Mouse (Mus musculus) frontal cortex, adult 2 months (tissue): ENCODE measurements at regions not wholly inside any gene's neighbourhood (a gene's known extent, or its start where the extent isn't known, plus 50 kb on each side); places are given as distances from the start of the nearest gene placed in this dataset.
"Not testable (repeated sequence)": the region's sequence is repeated elsewhere in the genome, so short reads cannot be mapped to it uniquely, and the experiment has no call there.

Experiments
- DNase-seq, 2 experiments: peaks; one replicate each; pipeline ENCODE4 v3.0.0; 2022; ENCODE audit warnings: low spot score in 1 of 2; ENCODE audit errors: extremely low spot score in 1 of 2

DNA sequence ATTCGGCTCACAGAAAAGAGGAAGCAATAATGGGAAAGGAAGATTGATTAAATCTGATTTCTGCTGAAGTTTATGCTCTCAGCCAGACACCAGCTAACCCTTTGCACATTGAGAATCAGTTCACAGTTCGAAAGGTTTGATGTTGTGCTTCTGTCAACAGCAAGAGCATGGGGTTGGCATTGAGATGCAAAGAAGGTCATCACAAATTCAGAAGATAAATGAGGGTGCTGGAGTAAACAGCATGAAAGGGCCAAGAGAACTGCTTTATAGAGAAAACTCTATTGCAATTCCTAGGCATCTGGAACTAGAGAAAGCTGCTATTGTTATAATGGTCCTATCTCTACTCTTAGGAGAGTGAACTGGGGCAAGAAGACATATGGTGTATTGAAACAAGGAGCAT lies 250.8 kb downstream of the Rab38 start:
- DNase-seq: no peak

GRCm38 (mm10) chr7:88721031-88721430 lies 291.0 kb downstream of the Rab38 start:
- not testable (repeated sequence) for DNase-seq

GRCm38 (mm10) chr7:88734506-88734905 lies 304.4 kb downstream of the Rab38 start:
- no peak for DNase-seq

- DNase-seq: no peak
Measured at GRCm38 (mm10) chr7:88735768-88736167, 305.7 kb downstream of the Rab38 start.

DNA sequence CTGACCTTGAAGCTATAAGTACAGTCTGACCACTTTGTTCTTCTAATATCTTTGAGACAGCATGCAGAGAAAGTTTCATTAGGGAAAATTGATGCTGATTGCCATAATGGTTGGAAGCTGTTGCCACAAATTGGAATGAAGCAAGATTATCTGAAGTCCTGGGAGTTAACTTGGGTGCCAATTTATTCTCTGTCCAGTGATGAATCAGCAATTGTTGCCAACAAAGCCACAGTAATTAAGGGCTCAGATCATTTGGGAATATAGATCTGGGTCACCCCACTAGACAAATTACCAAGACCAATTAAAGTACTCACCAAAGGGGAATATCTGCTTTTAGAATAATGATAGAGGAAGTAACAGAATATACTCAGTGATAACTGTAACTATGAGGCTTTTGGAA lies 347.3 kb downstream of the Rab38 start:
- DNase-seq: no peak

- no peak for DNase-seq
Measured at GRCm38 (mm10) chr7:88782906-88783305, 352.8 kb downstream of the Rab38 start.

DNA sequence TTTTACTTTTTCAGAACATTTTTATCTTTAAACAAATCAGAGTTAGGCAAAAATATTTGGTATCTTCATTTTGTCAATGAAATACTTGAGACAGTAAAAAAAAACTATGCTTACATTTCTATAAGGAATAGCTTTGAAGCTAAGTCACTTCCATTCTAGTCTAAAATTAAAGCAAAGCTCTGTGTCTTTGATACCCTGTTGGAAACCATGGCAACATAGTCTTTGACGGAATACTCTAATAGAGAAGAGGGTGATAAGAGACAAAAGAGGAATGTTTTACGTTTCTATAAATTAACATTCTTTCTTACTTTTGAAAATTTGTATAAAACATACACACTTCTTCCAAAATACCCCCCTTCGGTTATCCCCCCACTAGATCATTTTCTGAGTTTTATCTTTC lies 378.1 kb downstream of the Rab38 start:
- no peak for DNase-seq

- DNase-seq: no peak
Measured at GRCm38 (mm10) chr7:88810170-88810569, 380.1 kb downstream of the Rab38 start.

GRCm38 (mm10) chr7:88820204-88820603 lies 390.1 kb downstream of the Rab38 start:
- peak in 1 of 2 experiments; percentile 17 for DNase-seq

- DNase-seq: no peak
Measured at GRCm38 (mm10) chr7:88826498-88826897, 396.4 kb downstream of the Rab38 start.

GRCm38 (mm10) chr7:88847946-88848524 lies 418.0 kb downstream of the Rab38 start:
- DNase-seq: peak in 1 of 2 experiments; percentile 6
